Mouse (Mus musculus) heart, embryonic 12.5 days (tissue): ENCODE measurements around the gene Ptk7. TPM values are rescaled to one million over a fixed set of nuclear protein-coding genes. Genes with fewer than 3 reads are reported as not detected.

Source experiments
- ATAC-seq: fragments of 200-750 bp; cut with Nextera tagmentation; 2 replicates; pipeline ENCODE4 v1.8.0; 2017; ENCODE audit warnings: moderate TSS enrichment, moderate library complexity; ENCODE audit not compliant: insufficient number of reproducible peaks, low FRiP score
- H3K27ac ChIP-seq: fragments of 300-500 bp; sonication (generic); 2 replicates; pipeline ENCODE4 v1.5.1; 2016; ENCODE audit warnings: mild to moderate bottlenecking, moderate library complexity; ENCODE audit not compliant: poor library complexity, severe bottlenecking
- H3K27me3 ChIP-seq: fragments of 300-500 bp; sonication (generic); replicated peaks from 2 replicates; pipeline ENCODE4 v1.6.1; 2016; ENCODE audit warnings: mild to moderate bottlenecking, moderate library complexity
- H3K36me3 ChIP-seq: fragments of 300-500 bp; sonication (generic); 2 replicates; pipeline ENCODE4 v1.6.1; 2016; ENCODE audit warnings: mild to moderate bottlenecking, moderate library complexity
- H3K4me1 ChIP-seq: fragments of 300-500 bp; sonication (generic); replicated peaks from 2 replicates; pipeline ENCODE4 v1.6.1; 2016; ENCODE audit warnings: mild to moderate bottlenecking
- H3K4me2 ChIP-seq: fragments of 300-500 bp; sonication (generic); 2 replicates; pipeline ENCODE4 v1.6.1; 2016; ENCODE audit warnings: mild to moderate bottlenecking, moderate library complexity
- H3K4me3 ChIP-seq: fragments of 300-500 bp; sonication (generic); 2 replicates; pipeline ENCODE4 v1.5.1; 2016; ENCODE audit warnings: mild to moderate bottlenecking
- H3K9ac ChIP-seq: fragments of 300-500 bp; sonication (generic); 2 replicates; pipeline ENCODE4 v1.6.1; 2016; ENCODE audit warnings: mild to moderate bottlenecking, moderate library complexity
- H3K9me3 ChIP-seq: fragments of 300-500 bp; sonication (generic); replicated peaks from 2 replicates; pipeline ENCODE4 v1.6.1; 2016; ENCODE audit warnings: mild to moderate bottlenecking, moderate library complexity
- WGBS: fragments of 180-500 bp; shearing (Covaris S2); methylation state at CpG from one replicate; pipeline ENCODE4 v1.1.7; 2016; 5-methylcytosine and 5-hydroxymethylcytosine counted together
- polyA plus RNA-seq: library from polyadenylated mRNA; unstranded; fragments of >200 nt; fragmentation: Nextera tagmentation; extraction: Ambion mirVana; gene quantifications from 2 replicates; pipeline ENCODE4 v1.2.1, GENCODE M21; 2016

Ptk7 gene
- polyA plus RNA-seq, 1 experiment from 2014 or later, result 71.4 TPM

DNA sequence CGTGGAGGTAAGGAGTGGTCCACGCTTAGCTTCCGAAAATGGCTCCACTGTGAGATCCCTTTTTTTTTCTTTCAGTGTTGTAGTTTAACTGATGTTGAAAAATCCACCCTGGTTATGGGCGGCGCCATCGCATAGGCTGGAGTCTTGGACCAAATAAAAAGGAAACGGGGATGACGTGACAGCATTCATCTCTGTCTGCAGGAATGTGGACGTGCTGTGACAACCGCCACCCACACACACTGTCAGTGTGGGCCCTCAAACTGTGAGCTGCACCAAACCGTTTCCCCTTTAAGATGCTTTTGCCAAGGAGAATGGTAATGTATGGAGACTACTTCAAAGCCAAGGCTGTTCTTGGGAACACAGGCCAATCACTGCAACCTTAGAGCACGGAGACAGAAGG is 23.3 kb downstream of the Ptk7 start:
- WGBS, result 83% methylated on average over 12 of the region's 12 CpGs
- no peaks in the 10 kb centered on the region for H3K9me3 ChIP-seq
- no peak overlapping the region for H3K9ac ChIP-seq
- peaks cover 11% of the 10 kb centered on the region for H3K36me3 ChIP-seq
- H3K4me3 ChIP-seq, result no peak overlapping the region
- H3K27ac ChIP-seq, result no peak overlapping the region
- peaks cover 43% of the 10 kb centered on the region for H3K4me1 ChIP-seq
- H3K4me2 ChIP-seq, result no peak overlapping the region
- no peaks in the 10 kb centered on the region for H3K27me3 ChIP-seq
- ATAC-seq, result no peak

DNA sequence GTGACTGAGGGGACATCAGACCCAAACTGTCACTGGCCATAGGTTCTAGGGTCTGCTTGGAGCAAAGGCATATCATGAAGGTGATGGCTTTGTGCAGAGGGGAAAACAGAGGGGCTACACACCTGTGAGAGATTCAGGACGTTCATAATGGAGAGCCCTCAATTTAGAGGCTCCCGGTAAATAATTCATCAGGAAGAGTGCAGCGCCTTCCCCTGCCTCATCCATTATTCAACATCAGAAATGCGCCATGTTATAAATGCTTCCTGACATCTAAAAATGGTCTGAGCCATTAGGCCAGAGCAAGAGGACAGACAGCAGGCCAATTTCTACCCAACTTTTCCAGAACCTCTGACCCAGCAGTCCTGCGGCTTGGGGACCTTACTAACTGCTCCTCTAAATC is 24.2 kb downstream of the Ptk7 start:
- Histone ChIP-seq H3K4me3 (no peak overlapping the region), H3K36me3 (peaks cover 13% of the 10 kb centered on the region), H3K27ac (no peak overlapping the region), H3K9me3 (no peaks in the 10 kb centered on the region), H3K4me1 (peaks cover 36% of the 10 kb centered on the region), H3K4me2 (no peak overlapping the region), H3K27me3 (no peaks in the 10 kb centered on the region), H3K9ac (no peak overlapping the region)
- WGBS, result 80% methylated on average over 5 of the region's 5 CpGs
- ATAC-seq, result no peak

GRCm38 (mm10) chr17:46603229-46603628 is 26.1 kb downstream of the Ptk7 start:
- H3K4me3 ChIP-seq, result no peak overlapping the region
- no peaks in the 10 kb centered on the region for H3K27me3 ChIP-seq
- peaks cover 14% of the 10 kb centered on the region for H3K36me3 ChIP-seq
- no peak overlapping the region for H3K27ac ChIP-seq
- H3K9ac ChIP-seq, result no peak overlapping the region
- no peaks in the 10 kb centered on the region for H3K9me3 ChIP-seq
- peaks cover 44% of the 10 kb centered on the region for H3K4me1 ChIP-seq
- ATAC-seq, result no peak
- no peak overlapping the region for H3K4me2 ChIP-seq
- WGBS, result 88% methylated on average over 4 of the region's 4 CpGs

- 0 out of 2 replicates have a peak overlapping the region, but pooled peaks have one; percentile 31 for H3K9ac ChIP-seq
- no peaks in the 10 kb centered on the region for H3K27me3 ChIP-seq
- peaks cover 19% of the 10 kb centered on the region for H3K36me3 ChIP-seq
- no peak for ATAC-seq
- no peaks in the 10 kb centered on the region for H3K9me3 ChIP-seq
- 0 out of 2 replicates have a peak overlapping the region, but pooled peaks have one; percentile 2 for H3K4me2 ChIP-seq
- H3K4me1 ChIP-seq, result peaks cover 45% of the 10 kb centered on the region
- no peak overlapping the region for H3K4me3 ChIP-seq
- H3K27ac ChIP-seq, result peak overlapping the region; percentile 68; the same call in 1 of the 2 replicates
- WGBS, result 56% methylated on average over 9 of the region's 9 CpGs
These were observed 27.1 kb downstream of the Ptk7 start for GRCm38 (mm10) chr17:46602212-46602611.

DNA sequence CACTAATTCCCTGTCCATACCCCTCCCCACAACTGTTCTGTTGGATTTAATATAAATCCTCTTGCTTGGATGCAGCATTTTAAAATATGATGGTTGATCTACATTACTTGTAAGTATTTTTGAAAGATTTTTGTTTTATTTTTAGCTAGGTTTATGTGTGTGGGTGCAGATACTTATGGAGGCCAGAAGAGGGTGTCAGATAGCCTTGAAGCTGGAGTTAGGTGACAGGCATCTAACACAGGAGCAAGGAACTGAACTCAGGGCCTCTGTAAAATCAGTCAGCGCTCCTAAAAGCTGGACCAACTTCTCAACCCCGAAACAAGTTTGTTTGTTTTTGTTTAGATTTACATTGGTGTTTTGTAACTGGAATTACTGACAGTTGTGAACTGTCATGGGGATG is 28.7 kb downstream of the Ptk7 start:
- no peaks in the 10 kb centered on the region for H3K27me3 ChIP-seq
- H3K9ac ChIP-seq, result no peak overlapping the region
- H3K9me3 ChIP-seq, result no peaks in the 10 kb centered on the region
- H3K4me3 ChIP-seq, result no peak overlapping the region
- peaks cover 45% of the 10 kb centered on the region for H3K4me1 ChIP-seq
- peaks cover 29% of the 10 kb centered on the region for H3K36me3 ChIP-seq
- WGBS, result 91% methylated on average over 2 of the region's 2 CpGs
- ATAC-seq, result no peak
- no peak overlapping the region for H3K4me2 ChIP-seq
- H3K27ac ChIP-seq, result no peak overlapping the region

- no peaks in the 10 kb centered on the region for H3K9me3 ChIP-seq
- H3K27me3 ChIP-seq, result no peaks in the 10 kb centered on the region
- no peak overlapping the region for H3K4me3 ChIP-seq
- peaks cover 29% of the 10 kb centered on the region for H3K36me3 ChIP-seq
- H3K4me2 ChIP-seq, result no peak overlapping the region
- WGBS, result 71% methylated on average over 4 of the region's 4 CpGs
- no peak overlapping the region for H3K27ac ChIP-seq
- peaks cover 47% of the 10 kb centered on the region for H3K4me1 ChIP-seq
- ATAC-seq, result no peak
- no peak overlapping the region for H3K9ac ChIP-seq
These were observed 30.3 kb downstream of the Ptk7 start for GRCm38 (mm10) chr17:46598963-46599362.

GRCm38 (mm10) chr17:46597956-46598355 is 31.3 kb downstream of the Ptk7 start:
- no peak for ATAC-seq
- Histone ChIP-seq H3K27ac (no peak overlapping the region), H3K9me3 (no peaks in the 10 kb centered on the region), H3K4me1 (peaks cover 55% of the 10 kb centered on the region), H3K4me3 (no peak overlapping the region), H3K4me2 (no peak overlapping the region), H3K27me3 (no peaks in the 10 kb centered on the region), H3K9ac (no peak overlapping the region), H3K36me3 (peaks cover 29% of the 10 kb centered on the region)
- WGBS, result 71% methylated on average over 11 of the region's 11 CpGs

DNA sequence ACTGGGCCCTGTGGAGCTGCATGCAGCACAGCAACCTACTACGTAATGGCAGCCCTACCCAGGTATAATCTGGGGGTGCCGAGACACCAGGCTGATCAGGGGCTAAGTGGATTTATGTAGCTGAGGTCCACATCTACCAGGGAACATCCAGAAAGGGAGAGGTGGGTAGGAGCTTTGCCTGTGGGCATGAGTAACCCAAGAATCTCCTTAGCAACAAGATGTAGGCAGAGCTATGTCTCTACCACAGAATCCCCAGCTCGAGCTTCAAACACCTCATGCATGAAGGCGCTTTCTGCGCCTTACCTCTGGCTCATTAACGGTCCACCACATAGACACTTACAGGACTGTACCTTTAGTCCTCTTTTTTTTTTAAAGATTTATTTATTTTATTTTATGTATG is 34.0 kb downstream of the Ptk7 start:
- Histone ChIP-seq H3K4me1 (peaks cover 47% of the 10 kb centered on the region), H3K27me3 (no peaks in the 10 kb centered on the region), H3K9ac (peak overlapping the region; percentile 4; the same call in 1 of the 2 replicates), H3K9me3 (no peaks in the 10 kb centered on the region), H3K36me3 (peaks cover 34% of the 10 kb centered on the region), H3K4me3 (no peak overlapping the region), H3K27ac (peak overlapping the region; percentile 82), H3K4me2 (no peak overlapping the region)
- no peak for ATAC-seq
- 82% methylated on average over 6 of the region's 6 CpGs for WGBS

DNA sequence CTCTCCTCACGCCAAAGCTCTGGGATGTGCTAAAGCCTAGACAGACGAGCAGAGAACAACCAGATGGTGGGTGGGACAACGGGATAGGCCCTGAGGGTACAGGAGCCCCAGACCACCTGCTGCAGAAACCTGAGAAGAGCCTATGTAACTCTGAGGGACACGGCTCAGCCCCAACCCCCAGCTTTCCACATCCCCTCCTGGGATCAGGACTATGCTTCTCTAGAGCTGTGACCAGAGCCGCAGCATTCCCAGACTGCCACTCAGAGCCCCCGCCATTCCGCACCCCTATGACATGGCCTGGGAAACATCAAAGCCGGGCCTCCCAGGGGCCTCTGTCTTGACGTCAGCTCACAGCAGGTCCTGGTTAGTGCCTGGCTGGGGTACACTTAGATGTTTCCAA is 34.7 kb downstream of the Ptk7 start:
- Histone ChIP-seq H3K4me3 (no peak overlapping the region), H3K9ac (peak overlapping the region; percentile 4), H3K27me3 (no peaks in the 10 kb centered on the region), H3K36me3 (peaks cover 41% of the 10 kb centered on the region), H3K4me1 (peaks cover 43% of the 10 kb centered on the region), H3K9me3 (no peaks in the 10 kb centered on the region), H3K27ac (peak overlapping the region; percentile 82), H3K4me2 (peak overlapping the region; percentile 28; the same call in 1 of the 2 replicates)
- ATAC-seq, result peak; percentile 65
- WGBS, result 17% methylated on average over 9 of the region's 9 CpGs

- Histone ChIP-seq H3K27ac (no peak overlapping the region), H3K9me3 (no peaks in the 10 kb centered on the region), H3K4me1 (peaks cover 28% of the 10 kb centered on the region), H3K4me2 (no peak overlapping the region), H3K9ac (no peak overlapping the region), H3K27me3 (no peaks in the 10 kb centered on the region), H3K4me3 (no peak overlapping the region), H3K36me3 (peaks cover 54% of the 10 kb centered on the region)
- no peak for ATAC-seq
- 91% methylated on average over 4 of the region's 4 CpGs for WGBS
These were observed 36.2 kb downstream of the Ptk7 start for GRCm38 (mm10) chr17:46593124-46593523.

GRCm38 (mm10) chr17:46591406-46591805 is 37.9 kb downstream of the Ptk7 start:
- no peak overlapping the region for H3K4me2 ChIP-seq
- 78% methylated on average over 19 of the region's 19 CpGs for WGBS
- H3K4me3 ChIP-seq, result no peak overlapping the region
- H3K36me3 ChIP-seq, result peaks cover 55% of the 10 kb centered on the region
- H3K27me3 ChIP-seq, result no peaks in the 10 kb centered on the region
- H3K9ac ChIP-seq, result no peak overlapping the region
- no peak for ATAC-seq
- no peak overlapping the region for H3K27ac ChIP-seq
- H3K4me1 ChIP-seq, result peaks cover 28% of the 10 kb centered on the region
- H3K9me3 ChIP-seq, result no peaks in the 10 kb centered on the region

DNA sequence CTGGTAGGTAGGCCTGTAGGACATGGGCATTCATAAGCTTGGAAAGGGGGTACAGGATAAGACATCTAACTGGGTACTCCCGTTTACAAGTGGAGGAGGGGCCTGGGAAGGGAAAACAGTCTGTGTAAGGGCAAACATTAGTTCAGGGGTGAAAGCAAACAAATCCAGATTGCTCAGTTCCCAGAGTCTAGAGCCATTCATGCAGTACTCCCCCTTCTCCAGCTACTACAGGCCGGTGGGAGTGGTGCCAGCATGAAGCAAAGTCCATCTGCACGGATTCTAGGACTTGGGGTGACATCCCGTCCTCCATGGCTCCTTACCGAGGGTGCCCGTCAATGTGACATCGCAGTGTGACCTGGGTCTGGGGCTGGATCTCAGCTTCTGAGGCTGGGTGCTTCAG is 38.9 kb downstream of the Ptk7 start:
- Histone ChIP-seq H3K4me1 (peaks cover 26% of the 10 kb centered on the region), H3K9ac (no peak overlapping the region), H3K9me3 (no peaks in the 10 kb centered on the region), H3K27me3 (no peaks in the 10 kb centered on the region), H3K27ac (no peak overlapping the region), H3K4me2 (no peak overlapping the region), H3K4me3 (no peak overlapping the region), H3K36me3 (peaks cover 63% of the 10 kb centered on the region)
- 86% methylated on average over 7 of the region's 7 CpGs for WGBS
- ATAC-seq, result no peak
